Mouse (Mus musculus): Measurements from ENCODE around the gene Gm7879.

GRCm38 (mm10) chr5:43953241-43953640 is 40.3 kb downstream of the Gm7879 start:
- TF ChIP-seq POLR2A (IDR thresholded peaks at IDR 0.05; ENCODE audit: borderline replicate concordance, insufficient read depth, low read length), result no peak
- no peak for TF ChIP-seq CTCF (IDR thresholded peaks at IDR 0.05; ENCODE audit: borderline replicate concordance, insufficient read depth, low read depth, low read length)
